Mouse (Mus musculus): ENCODE measurements at regions not wholly inside any gene's neighbourhood (a gene's known extent, or its start where the extent isn't known, plus 50 kb on each side); places are given as distances from the start of the nearest gene placed in this dataset.
A peak's percentile ranks its signal among the peaks of the same experiment; 100 is the strongest.

DNA sequence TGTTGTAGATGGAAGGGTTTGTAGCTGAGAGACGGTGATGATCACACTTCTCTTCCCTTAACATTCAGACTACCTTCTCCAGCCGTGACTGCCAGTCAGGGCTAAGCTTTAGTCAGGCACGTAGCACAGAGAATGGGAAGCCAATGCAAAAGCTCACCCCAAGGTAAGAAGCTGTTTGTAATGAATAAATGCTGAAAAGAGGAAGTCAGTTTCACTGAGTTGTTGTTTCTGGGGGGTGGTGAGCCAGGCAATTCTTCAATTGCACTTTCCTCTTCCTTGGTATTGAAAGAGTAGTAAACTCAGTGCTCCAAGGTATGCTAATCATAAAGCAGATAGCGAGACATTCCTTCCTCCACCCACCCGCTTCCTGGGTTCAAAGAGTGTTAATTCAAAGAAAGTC lies 269.2 kb upstream of the Dab2 start:
- no peak for DNase-seq (ENCODE audit: low read depth)

DNA sequence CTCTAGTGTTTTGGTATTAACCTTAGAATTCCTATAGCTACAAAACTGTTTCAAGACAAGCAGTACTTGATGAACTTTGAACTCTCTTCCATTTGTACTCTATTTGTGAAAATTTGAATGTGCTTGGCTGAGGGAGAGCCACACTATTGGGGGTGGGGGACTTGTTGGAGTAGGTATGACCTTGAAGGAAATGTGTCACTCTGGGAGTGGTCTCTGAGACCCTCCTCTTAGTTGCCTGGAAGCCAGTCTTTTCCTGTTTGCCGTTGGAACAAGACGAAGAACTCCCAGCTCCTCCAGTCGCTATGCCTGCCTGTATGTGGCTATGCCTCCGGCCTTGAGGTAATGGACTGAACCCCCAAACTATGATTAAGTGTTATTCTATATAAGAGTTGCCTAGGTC lies 265.4 kb upstream of the Dab2 start:
- DNase-seq (ENCODE audit: low read depth) = no peak

DNA sequence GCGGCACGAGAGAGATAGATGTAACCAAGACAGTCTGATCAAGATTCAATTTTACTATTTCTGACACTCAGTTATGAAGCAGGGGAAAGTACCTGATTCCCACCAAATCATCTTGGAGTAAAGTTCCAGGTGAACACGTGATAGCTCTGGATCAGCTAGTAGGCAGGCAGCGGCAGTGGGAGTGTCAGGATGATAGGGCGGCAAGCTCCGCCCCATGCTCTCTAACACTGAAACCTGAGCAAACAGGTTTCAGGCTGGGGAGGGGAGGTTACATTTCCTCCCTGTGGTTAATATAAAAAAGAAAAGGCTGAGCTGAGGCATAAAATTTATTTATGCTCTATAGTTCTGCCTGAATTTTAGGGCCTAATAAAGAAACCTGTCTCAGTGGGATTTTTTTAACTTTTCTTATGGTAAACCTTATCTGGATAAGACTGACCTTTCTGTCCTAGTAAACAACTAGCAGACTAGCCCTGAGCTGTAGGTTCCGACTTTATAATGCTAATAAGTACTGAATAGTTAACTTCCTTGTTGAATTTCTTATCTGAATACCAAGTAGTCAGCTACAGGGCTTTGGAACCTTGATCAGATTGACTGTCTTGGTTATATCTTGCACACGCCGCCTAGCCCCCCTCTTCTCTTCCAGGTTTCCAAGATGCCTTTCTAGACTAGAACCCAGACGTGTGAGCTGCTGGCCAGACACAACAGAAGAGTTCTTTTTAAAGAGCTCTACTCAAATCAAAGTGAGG lies 254.9 kb upstream of the Dab2 start:
- DNase-seq (ENCODE audit: low read depth) = no peak

DNA sequence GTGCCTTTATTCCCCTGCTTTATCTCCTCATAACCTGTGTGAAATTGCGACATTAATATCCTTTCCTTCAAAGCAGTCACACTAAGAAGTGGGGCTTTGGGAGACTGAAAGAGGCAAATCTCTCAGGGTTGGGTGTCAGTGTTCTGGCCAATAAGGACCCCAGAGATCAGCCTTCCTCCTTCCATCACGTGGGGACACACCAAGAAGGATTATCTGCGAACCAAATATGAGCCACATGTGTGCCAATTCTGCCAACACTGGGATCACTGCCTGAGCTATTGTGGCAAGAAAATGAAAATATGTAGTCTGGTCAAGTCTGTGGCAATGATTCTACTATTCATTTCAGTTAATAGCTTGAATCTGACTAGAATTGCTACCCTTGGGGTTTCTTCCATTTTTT lies 243.9 kb upstream of the Dab2 start:
- DNase-seq (ENCODE audit: low read depth) = no peak

DNA sequence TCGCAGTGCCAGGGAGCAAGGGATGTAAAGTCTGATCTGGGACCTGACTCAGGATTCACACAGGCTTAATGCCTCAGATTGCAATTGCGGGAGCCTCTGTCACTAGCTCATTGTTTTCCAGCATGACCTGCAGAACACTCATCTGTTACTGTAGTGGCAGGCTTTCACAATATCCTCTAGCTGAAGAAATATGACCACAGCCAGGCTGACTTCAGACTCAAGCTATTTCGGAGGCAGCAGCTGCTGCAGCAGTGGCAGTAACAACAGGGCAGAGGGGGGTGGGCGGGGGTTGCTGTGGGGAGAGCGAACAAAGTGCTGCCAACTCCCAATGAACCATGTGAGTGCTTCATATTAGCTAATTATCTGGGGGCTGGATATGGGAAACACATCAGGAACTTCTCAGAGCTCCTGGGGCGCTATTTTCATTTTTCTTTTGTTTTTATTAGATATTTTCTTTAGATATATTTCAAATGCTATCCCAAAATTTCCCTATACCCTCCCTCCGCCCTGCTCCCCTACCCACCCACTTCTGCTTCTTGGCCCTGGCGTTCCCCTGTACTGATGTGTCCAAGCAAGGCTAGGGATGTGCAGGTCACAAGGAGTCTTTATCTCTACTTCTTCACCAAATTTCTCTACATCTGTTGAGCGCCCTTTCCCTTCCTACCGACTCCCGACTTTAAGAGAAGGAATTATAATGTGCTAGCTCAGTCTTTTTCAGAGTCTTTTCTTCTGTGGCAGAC lies 242.5 kb upstream of the Dab2 start:
- DNase-seq (ENCODE audit: low read depth) = no peak

DNA sequence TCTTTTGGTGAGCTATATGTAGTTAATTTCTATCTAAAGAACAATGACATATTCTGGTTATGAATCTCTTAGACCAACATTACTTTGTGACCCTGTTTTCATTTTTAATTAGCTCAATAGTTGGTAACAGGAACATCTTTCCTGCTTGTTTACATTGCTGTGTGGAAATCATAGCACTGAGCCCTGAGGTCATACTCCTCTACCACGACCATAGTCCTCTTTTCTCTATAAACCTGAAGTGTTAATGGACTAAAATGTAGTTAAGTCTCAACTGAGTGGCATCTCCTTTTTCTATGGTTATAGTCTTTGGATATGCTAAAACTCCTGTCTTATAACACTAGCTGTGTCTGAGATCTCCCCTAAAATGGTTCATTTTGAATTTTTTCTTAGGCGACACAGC lies 240.2 kb upstream of the Dab2 start:
- no peak for DNase-seq (ENCODE audit: low read depth)

DNA sequence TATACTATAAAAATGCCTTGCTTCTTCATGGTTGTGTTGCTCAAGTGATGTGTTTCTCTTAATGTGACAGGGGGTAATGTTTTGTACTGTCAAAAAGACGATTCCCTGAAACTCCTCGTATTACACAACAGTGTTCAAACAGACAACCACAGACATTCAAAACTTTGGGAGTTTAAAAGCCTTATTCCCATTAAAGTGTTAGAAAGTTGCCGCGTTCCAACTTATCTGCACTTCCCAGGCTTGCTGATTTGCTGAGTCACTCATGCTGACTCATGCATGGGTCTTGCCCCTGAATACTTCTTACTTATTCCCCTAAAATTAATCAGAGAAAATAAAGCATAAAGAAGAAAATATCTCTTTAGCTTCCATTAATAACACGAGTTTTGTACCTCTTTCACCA lies 239.8 kb upstream of the Dab2 start:
- DNase-seq (ENCODE audit: low read depth) = peak; percentile 73

DNA sequence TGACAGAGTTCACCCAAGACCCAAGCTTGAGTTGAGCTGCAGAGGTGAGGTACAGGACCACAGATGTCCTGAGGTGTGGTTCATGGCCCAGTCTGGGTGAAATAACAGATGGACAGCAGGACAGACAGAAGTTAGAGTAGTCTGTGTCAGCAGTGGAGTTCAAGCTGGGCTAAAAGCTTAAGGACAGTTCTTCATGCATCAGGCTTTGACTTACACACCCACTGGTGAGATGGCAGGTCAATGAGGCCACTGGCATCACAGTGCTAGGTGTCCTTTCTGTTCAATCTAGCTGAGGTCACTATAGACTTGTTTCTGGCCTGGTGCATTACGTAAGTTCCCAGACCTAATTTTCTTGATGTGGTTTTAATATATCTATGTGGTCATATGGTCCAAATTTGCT lies 238.9 kb upstream of the Dab2 start:
- no peak for DNase-seq (ENCODE audit: low read depth)

DNA sequence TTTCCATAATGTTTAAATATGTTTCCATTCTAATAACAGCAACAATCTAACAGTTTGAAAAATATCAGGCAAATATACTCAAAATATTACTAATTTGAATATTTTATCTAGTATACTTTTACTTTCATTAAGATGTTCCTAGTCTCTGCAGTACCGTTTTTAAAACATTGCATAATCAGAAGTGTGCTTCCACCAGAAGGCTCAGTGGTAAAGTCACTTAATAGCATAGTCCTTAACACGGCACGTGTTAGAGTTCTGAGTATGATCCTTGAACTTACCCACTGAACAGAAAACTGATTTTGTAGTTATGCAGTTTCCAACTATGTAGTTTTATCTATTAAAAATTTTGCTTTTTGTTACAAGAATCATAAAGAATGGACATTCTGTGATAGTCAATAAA lies 234.5 kb upstream of the Dab2 start:
- DNase-seq (ENCODE audit: low read depth) = no peak

DNA sequence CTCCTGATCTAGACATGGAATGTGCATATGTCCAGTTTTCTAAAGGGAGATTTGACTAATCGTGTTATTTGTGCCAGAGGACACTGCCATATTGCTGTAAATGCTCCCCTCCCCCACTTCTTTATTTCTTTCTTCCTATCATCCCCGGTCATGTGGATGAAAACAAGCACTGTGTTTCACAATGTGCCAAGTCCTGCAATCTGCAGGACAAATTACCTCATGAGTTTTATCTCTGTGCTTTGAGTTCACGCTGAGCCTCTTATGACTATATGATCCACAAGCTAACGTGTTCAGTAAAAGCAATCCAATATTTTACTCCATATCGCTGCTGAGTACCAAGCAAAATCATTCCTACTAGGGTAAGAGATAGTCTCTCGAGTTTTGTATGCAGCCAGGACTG lies 232.2 kb upstream of the Dab2 start:
- DNase-seq (ENCODE audit: low read depth) = no peak

DNA sequence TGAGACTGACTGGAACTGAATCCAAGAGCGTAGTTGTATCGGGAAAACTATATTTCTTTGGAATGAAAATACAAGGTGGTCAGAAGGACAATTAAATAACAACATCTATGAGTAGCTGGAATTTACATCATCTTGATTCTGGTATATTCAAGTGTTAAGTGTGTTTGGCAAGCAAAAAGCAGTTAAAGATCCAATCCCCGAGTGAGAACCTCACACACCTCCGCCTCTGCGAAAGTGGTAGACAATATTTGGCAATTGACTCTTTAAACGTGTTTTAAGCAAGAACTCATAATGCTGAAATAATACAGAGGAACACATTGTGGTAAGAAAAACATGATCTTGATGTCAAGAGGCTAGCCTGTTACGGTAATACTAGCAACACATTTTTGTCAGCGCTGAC lies 231.2 kb upstream of the Dab2 start:
- DNase-seq (ENCODE audit: low read depth) = no peak

DNA sequence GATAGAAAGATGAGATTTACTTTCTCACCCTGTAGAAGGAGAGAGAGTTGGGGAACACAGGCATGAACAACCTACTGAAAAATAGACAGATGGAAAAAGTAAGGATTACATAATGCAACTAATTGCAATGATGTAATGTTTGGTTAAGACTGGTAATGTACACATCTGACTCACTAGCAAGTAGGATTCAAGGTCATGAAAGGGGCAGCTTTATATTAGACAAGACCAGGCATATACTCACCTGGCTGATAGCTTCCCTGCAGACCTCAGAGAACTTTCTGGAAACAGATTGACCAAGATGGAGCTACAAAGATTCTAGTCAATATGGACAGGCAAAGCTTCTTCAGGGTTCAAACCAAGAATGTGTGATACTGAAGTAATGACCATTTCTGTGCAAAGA lies 227.7 kb upstream of the Dab2 start:
- no peak for DNase-seq (ENCODE audit: low read depth)

DNA sequence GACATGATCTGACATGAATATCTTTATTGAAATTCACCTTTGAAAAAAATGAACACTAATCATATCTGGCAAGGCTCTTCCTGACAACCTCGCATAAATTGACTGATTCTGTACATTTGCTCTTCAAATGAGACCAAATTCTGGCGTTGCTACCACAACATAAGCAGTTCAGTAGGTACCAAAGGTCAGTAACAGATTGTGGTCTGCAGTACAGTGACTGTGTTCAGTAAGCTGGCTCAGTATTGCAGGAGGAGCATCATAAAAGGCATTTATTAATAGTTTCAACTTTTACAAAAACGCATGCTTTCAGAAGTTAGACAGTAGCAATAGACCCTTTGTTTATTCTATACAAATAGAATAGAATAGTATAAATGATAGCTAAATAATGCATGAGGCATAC lies 226.7 kb upstream of the Dab2 start:
- no peak for DNase-seq (ENCODE audit: low read depth)

DNA sequence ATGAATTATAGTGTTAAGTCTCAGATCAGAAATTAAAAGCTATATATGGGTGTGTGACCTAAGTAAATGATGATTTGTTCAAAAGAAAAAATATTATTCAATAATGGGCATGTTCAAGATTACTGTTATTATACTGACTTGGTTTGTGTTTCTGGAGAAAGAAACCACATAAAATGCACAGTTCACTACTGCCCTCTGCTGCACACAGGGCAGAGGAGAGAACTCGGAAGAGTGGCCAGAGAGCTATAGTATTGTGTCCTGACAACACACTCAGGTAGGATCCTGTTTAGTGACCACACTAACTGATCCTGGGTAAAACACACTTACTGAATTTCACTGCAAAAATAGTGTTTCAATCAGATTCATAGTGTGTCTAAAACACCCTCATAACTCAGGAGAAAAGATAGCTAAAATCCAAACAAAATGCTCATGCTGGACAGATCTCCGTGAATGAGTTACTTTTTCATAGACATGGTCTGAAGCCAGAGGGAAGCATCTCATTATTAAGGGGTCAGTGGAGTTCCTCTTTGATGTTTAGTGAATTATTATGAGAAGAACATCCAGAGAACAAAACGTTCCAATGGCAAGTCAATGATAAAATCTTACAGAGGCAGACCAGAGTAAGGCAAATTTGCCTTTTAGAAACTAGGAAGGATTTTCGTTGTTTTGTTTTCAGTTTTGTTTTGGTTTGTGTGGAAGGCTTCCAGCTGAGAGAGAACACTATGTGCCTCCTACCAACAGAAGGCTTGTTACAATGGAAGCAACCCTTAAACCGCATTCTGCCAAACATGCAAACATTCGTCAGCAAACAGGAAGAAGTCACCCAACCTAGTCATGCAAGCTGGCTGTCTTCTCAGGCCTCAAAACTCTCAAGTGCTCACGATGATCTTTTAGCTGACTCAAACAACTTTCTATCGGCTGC lies 218.6 kb upstream of the Dab2 start:
- no peak for DNase-seq (ENCODE audit: low read depth)

DNA sequence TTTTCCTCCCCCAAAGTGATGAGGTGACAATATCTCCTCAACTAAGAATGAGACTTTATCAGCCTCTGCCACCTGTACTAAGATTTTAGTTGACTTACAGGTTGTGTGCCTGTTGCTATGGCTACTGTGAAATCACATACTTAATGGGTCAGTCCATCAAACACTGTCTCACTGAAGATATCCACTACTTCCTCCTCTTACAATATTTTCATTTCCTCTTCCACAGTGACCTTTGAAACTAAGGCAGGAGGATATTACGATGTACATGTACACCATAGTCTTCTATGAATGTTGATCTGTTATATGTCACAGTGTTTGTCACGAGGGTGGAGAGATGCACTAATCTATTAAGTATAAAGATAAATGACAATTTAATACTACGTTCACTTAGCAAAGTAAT lies 212.4 kb upstream of the Dab2 start:
- no peak for DNase-seq (ENCODE audit: low read depth)

DNA sequence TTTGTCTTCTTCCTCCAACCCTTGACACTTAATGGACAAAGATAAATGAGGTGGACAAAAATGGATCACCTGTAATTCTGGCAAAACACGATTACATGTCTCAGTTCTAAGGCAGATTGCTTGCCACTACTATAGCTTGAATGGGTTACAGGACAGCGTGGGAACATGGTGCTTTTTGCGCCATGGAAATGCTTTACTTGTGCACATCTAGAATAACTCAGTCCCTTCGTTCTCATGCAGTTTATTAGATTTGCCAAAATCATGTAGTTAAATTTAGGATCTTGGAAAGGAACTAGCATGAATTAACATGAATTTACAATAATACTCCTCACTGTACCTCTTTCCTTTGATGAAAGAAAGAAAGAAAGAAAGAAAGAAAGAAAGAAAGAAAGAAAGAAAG lies 211.1 kb upstream of the Dab2 start:
- DNase-seq (ENCODE audit: low read depth) = no peak

DNA sequence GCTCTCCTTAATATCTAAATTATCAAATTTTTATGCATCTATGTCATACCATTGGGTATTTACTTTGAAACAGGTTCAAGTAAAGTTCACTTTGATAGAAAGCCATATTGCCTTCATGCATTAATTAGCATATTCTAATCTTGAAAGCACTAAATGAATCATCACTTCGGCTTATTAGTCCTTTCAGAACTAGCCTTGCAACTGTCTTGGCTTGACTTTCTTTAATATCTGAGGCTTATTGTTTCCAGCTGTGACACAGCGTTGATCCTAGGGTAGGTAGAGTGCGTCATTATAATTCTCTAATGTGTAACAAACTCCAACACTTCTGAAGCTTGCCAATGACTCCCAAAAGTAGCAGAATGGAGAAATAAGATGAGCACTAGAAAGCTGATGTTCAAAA lies 169.9 kb upstream of the Dab2 start:
- no peak for DNase-seq (ENCODE audit: low read depth)

DNA sequence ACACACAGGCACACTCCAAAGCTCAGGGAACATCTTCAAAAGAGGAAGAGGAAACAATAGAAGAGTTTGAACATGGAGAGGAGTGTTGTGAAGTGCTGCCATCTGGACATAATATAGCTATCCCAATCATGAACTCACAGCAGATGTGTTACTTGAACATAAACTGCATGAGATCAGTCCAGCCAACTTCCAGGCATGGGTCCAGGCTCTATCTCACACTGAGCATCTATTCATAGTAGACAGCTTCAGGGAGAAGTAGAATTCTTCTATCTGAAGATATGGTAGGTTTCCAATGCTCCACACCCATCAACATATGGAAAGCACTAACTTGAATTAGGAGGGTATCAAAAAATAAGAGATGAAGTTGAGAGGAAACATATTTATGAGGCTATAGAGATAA lies 167.4 kb upstream of the Dab2 start:
- no peak for DNase-seq (ENCODE audit: low read depth)

DNA sequence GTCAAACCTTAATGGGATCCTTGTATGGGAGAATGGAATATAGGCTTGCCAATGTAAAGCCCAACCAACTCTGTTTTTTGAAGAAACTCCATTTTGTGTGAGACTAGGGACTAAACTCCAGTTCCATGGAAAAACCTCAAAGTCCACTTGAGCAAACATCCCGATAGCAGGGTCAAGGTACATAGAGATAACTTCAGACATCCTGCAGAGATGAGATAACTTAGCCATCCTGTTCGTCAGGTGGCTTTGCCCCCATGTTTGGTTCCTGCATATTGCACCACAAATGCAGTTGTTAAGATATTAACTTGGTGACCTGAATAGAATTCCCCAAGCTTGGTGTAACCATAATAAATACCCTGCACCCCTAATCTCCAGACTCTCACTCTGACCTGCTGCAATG lies 154.5 kb upstream of the Dab2 start:
- no peak for DNase-seq (ENCODE audit: low read depth)

DNA sequence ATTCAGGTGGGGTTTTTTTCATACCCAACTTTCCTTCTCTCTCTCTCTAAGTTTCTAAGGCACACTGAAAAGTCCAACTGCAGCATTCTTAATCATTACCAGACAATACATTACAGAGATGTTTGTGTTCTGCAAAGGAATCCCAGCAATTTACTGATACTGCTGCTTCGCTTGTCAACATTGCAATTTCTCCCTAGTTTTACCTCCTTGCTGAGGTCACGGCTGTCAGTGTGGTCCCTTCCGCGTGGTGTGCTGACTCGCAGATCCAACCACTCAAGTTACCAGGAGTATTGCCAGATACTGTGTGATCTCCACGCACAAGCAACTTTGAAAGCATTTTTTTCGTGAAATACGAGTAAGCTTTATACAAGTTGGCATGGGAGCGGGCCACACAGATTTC lies 144.9 kb upstream of the Dab2 start:
- DNase-seq (ENCODE audit: low read depth) = no peak

DNA sequence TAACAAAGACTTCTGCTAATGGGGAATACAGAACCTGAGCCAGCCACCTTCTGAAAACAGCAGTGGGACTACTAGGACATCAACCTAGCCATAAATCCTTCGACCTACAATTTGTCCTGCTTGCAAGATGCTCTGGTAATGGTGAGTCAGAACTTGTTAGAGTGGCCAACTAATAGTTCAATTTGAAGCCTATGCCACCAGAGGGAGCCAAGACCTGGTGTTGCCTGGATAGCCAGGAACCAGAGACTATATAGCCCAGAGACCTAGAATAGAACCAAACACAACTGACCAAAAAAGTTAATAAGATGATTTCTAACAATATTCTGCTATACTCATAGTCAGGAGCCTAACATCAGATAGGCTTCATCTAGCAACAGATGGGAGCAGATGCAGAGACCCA lies 119.3 kb upstream of the Dab2 start:
- no peak for DNase-seq (ENCODE audit: low read depth)

DNA sequence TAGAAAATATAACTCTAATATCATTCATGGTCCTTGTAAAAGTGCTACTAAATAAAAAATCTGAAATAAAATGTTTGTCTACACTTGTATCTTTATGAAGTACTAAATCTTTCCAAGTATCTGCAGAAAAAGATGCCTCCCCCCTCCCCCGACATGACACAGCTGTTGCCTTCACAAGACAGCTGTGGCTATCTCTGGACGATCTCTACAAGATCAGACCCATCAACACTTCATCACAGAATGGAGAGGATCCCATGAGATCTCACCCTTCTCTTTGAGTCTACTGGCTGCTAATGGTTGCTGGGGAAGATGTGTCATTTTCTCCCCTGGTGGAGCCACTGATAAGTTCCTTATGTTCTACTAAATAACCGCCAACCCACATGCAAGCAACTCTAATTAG lies 116.0 kb upstream of the Dab2 start:
- DNase-seq (ENCODE audit: low read depth) = no peak

DNA sequence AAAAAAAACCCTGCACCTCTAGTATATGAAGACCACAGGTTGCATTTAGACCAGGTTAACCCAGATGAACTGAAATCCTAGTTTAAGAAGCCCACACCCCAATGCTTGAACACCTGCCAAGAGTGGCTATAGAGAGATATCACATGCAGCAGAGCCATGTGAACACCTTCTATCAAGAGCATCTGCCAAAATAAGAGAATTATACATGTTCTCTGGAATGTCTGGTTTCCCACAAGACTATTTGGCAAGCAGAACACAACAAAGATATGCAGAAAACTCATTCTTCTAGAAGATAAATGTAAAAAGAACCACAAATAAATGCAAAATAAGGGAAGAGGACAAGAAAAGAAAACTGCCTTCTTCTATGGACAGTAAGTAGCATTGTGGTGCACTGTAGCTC lies 107.7 kb upstream of the Dab2 start:
- DNase-seq (ENCODE audit: low read depth) = no peak
